Mouse (Mus musculus) liver, embryonic 12.5 days (tissue): Measurements from ENCODE around the gene Synpo2. TPM values are rescaled to one million over a fixed set of nuclear protein-coding genes. Genes with fewer than 3 reads are reported as not detected.
A peak's percentile ranks its signal among the peaks of the same experiment; 100 is the strongest.

Source experiments
- ATAC-seq: fragments of 200-750 bp; cut with Nextera tagmentation; 2 replicates; pipeline ENCODE4 v1.8.0; 2017; ENCODE audit warnings: moderate number of reproducible peaks, mild to moderate bottlenecking, moderate library complexity
- H3K27ac ChIP-seq: fragments of 300-500 bp; sonication (generic); 2 replicates; pipeline ENCODE4 v1.5.1; 2016; ENCODE audit warnings: mild to moderate bottlenecking
- H3K27me3 ChIP-seq: fragments of 300-500 bp; sonication (generic); replicated peaks from 2 replicates; pipeline ENCODE4 v1.6.1; 2016; ENCODE audit warnings: mild to moderate bottlenecking, moderate library complexity
- H3K36me3 ChIP-seq: fragments of 300-500 bp; sonication (generic); 2 replicates; pipeline ENCODE4 v1.6.1; 2016; ENCODE audit warnings: mild to moderate bottlenecking, moderate library complexity
- H3K4me1 ChIP-seq: fragments of 300-500 bp; sonication (generic); 2 replicates; pipeline ENCODE4 v1.6.1; 2016
- H3K4me2 ChIP-seq: fragments of 300-500 bp; sonication (generic); 2 replicates; pipeline ENCODE4 v1.6.1; 2016; ENCODE audit warnings: mild to moderate bottlenecking, moderate library complexity
- H3K4me3 ChIP-seq: fragments of 300-500 bp; sonication (generic); 2 replicates; pipeline ENCODE4 v1.5.1; 2016; ENCODE audit warnings: mild to moderate bottlenecking, moderate library complexity
- H3K9ac ChIP-seq: fragments of 300-500 bp; sonication (generic); 2 replicates; pipeline ENCODE4 v1.6.1; 2016; ENCODE audit warnings: mild to moderate bottlenecking, moderate library complexity
- H3K9me3 ChIP-seq: fragments of 300-500 bp; sonication (generic); replicated peaks from 2 replicates; pipeline ENCODE4 v1.6.1; 2016; ENCODE audit warnings: mild to moderate bottlenecking, moderate library complexity
- WGBS: fragments of 180-500 bp; shearing (Covaris S2); methylation state at CpG from one replicate; pipeline ENCODE4 v1.1.7; 2016; ENCODE audit not compliant: insufficient replicate concordance; 5-methylcytosine and 5-hydroxymethylcytosine counted together
- polyA plus RNA-seq: library from polyadenylated mRNA; unstranded; fragments of >200 nt; fragmentation: Nextera tagmentation; extraction: Ambion mirVana; gene quantifications from 2 replicates; pipeline ENCODE4 v1.2.1, GENCODE M21; 2016

Gene Synpo2
- 0.89 and 0.96 TPM in 2 replicates for polyA plus RNA-seq

DNA sequence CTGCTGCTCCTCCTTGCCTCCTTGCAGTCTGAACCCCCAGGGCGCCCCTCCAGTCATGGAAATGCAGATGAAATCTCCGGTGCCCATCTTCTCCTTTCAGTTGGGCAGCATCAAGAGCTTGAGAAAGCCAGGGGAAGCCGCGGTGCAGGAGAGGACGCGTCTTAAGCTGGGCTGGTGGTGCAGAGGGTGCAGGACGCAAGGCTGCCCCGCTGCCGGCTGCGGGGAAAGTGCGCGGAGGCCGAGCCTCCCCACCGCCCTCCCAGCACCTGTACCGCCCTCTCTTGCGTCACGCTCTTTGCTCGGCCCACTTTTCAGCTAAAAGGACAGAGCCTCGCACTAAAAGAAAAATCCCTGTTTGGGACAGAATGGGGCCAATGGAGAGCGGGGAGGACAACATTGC is at the start of gene Synpo2:
TSS of gene Synpo2 (minus strand) at position 229 of the 400 bp plus-strand sequence.
- Histone ChIP-seq H3K27me3 (peaks cover 26% of the 10 kb centered on the region), H3K27ac (no peak within 1 kb of the TSS), H3K36me3 (no peaks in the 10 kb centered on the region), H3K4me1 (no peaks in the 10 kb centered on the region), H3K9me3 (no peaks in the 10 kb centered on the region), H3K4me2 (peak within 1 kb of the TSS; percentile 60), H3K4me3 (peak within 1 kb of the TSS; percentile 38), H3K9ac (0 out of 2 replicates have a peak within 1 kb of the TSS, but pooled peaks have one; percentile 31)
- no peak for ATAC-seq
- WGBS, result 2% methylated on average over 20 of the region's 20 CpGs

DNA sequence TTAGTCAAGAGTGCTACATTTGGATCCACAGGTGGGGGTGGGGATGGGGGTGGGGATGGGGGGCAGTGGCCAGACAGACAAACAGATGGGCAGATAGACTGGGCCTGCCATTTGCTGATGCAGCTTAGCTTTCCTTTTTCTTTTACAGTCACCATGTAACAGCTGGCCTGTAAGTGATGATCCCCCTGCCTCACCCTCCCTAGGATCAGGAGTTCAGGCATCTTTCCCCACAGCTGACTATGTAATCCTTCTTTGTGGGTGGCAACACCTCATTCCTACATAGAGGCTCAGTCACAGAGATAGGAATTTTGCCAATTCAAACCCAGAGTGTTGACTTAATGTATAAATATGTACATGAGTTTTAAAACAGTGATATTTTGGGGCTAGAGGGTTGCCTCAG is 49.7 kb upstream of the Synpo2 start:
- Histone ChIP-seq H3K4me3 (no peak overlapping the region), H3K4me1 (no peaks in the 10 kb centered on the region), H3K9ac (no peak overlapping the region), H3K9me3 (no peaks in the 10 kb centered on the region), H3K36me3 (peaks cover 17% of the 10 kb centered on the region), H3K27me3 (no peaks in the 10 kb centered on the region), H3K4me2 (no peak overlapping the region), H3K27ac (no peak overlapping the region)
- ATAC-seq, result no peak

DNA sequence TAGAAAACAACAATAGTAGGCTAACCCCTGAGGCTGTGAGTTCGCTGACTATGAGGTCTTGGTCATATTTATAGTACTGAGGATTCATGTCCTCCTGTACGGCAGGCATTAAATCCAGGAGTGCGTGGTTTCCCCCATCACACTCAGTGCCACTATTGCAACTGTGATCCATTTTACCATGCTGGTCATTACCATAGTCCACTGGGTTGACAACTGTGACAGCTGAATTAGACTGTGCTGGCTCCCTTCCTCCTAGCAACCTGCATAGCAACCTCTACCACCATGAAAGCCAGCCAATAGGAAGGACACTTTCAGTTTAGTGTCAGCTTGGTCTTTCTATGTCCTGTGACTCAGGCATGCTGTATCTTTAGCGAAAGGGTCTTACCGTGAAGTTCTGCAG is 48.3 kb upstream of the Synpo2 start:
- Histone ChIP-seq H3K36me3 (peaks cover 24% of the 10 kb centered on the region), H3K4me3 (no peak overlapping the region), H3K4me1 (no peaks in the 10 kb centered on the region), H3K9me3 (no peaks in the 10 kb centered on the region), H3K27ac (no peak overlapping the region), H3K27me3 (no peaks in the 10 kb centered on the region), H3K4me2 (no peak overlapping the region), H3K9ac (no peak overlapping the region)
- 75% methylated on average over 5 of the region's 5 CpGs for WGBS
- ATAC-seq, result no peak

DNA sequence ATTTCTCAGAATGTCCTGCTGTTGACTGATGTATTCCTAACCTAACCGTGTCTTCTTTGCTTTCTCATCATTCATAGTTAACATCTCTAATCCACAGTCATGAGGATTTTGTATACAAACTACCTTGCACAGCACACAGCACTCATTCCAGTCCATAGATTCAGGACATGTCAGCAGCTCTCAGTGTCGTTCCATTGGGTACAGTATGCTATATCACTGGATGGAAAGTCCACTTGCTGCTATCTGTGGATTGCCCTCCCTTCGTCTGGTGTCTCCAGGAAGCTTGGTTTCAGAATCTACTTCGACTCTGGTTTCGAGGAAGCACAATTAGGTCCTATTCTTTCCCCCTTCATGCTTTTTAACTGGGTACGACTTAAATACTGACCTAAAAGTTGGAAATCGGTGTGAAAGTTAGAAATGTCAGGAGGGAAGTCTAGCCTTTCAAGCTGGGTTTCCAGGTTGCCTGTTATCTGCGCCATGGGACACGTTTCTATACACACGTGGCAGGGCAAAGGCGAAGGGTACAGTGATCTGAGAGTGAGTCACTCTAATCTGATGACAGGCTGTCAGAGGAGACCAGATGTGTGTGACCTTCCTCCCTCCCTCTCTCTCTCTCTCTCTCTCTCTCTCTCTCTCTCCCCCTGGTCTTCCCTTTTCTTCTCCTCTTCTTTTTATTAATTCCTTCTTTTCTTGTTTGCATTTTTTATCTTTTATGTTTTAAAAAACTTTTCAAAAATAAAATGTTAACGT is 47.1 kb upstream of the Synpo2 start:
- ATAC-seq, result no peak
- Histone ChIP-seq H3K9me3 (no peaks in the 10 kb centered on the region), H3K27me3 (no peaks in the 10 kb centered on the region), H3K27ac (no peak overlapping the region), H3K4me1 (no peaks in the 10 kb centered on the region), H3K36me3 (peaks cover 30% of the 10 kb centered on the region), H3K9ac (no peak overlapping the region), H3K4me3 (no peak overlapping the region), H3K4me2 (no peak overlapping the region)
- WGBS, result 55% methylated on average over 12 of the region's 12 CpGs

DNA sequence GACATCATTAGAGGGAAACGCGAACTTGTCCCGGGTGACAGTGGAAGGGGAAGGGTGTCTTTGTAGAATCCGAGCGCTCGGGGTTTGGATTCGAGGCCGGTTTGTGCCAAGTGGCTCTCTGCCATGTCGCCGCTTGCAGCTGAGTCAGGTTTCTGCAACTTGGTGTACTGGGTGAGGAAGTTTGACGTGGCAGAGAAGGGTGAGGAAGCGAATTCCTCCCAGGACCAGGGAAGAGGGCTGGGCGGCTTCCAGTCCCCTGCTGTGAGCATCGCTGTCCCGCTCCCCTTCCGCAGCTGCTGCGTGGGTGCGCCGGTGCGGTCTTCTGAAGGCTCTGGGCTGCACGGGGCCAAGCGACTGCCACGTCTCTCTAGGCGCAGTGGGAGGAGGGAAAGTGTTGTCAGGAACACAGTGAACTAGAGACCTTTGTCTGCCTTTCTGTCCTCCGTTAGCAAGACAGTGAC is 31.8 kb upstream of the Synpo2 start:
- H3K27me3 ChIP-seq, result peaks cover 36% of the 10 kb centered on the region
- no peaks in the 10 kb centered on the region for H3K9me3 ChIP-seq
- H3K4me3 ChIP-seq, result peak overlapping the region; percentile 63
- peak overlapping the region; percentile 79 for H3K4me2 ChIP-seq
- peak overlapping the region; percentile 27; the same call in 1 of the 2 replicates for H3K27ac ChIP-seq
- no peaks in the 10 kb centered on the region for H3K4me1 ChIP-seq
- under 1% methylated on average over 25 of the region's 25 CpGs for WGBS
- H3K36me3 ChIP-seq, result peaks cover 19% of the 10 kb centered on the region
- peak overlapping the region; percentile 61 for H3K9ac ChIP-seq
- peak; percentile 41 for ATAC-seq

DNA sequence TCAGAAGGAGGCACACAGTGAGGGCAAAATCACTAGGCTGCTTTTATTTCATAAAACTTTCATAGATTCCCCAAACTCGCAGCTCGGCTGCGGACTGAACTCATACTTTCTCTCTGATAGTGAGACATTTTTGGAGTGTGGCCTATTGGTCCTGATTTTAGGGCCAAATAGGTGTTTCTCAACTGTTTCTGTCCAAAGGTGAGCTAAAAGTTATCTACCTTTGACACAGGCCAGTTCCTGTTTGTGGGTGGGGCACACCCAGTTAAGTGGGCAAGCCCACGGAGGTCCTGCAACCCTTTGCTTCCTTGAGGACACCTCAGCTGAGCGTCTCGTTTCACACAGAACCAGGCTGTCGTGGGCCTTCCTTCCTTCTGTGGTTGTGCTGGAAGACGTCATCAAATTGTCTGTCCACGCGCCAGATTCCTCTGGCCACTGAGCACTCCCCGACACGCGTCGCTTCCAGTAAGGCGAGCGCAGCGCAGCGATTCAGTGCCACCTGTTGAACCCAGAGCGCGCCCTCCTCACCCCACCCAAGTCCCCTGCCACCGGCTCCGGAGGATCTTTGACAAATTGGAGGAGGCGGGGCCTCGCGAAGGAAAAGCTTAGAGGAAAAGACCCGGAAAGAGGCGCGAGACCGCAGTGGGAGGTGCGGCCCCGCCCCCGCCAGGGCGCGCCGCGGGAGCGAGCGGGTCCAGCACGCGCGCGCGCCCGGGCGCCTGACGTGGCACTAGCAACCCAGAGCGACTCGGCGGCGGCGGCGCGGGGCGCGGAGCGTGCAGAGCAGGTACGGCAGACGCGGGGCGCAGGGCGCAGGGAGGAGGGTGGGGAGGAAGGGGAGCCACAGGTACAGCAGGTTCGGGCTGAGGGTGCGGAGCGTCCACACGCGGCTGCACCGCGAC is 31.1 kb upstream of the Synpo2 start, which contains the start of gene Sec24d:
TSS of gene Sec24d (plus strand) at position 703 of the 899 bp plus-strand sequence.
- peak within 1 kb of the TSS; percentile 79 for H3K4me2 ChIP-seq
- no peaks in the 10 kb centered on the region for H3K9me3 ChIP-seq
- whole genome bisulfite sequencing, result 3% methylated on average over 68 of the region's 68 CpGs
- peak within 1 kb of the TSS; percentile 27; the same call in 1 of the 2 replicates for H3K27ac ChIP-seq
- H3K4me3 ChIP-seq, result peak within 1 kb of the TSS; percentile 63
- peaks cover 36% of the 10 kb centered on the region for H3K27me3 ChIP-seq
- H3K36me3 ChIP-seq, result peaks cover 13% of the 10 kb centered on the region
- H3K9ac ChIP-seq, result peak within 1 kb of the TSS; percentile 61
- H3K4me1 ChIP-seq, result no peaks in the 10 kb centered on the region
- ATAC-seq, result peak; percentile 76

DNA sequence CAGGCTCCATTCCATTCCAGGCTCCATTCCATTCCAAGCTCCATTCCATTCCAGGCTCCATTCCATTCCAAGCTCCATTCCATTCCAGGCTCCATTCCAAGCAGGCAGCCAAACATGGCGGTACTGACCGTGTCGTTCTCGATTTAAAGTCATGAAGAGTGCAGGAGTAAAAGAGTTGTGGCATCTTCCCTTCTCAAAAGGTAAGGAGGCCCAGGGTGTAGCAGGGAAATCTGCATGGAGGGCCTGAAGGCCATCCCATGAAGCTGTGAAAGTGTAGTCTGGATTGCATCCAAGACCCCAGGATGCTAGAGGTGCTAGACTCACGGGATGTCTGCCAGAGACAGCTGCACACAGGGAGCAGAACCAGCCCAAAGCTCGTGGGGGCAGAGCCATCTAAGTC is 28.8 kb upstream of the Synpo2 start:
- Histone ChIP-seq H3K9me3 (no peaks in the 10 kb centered on the region), H3K27me3 (peaks cover 36% of the 10 kb centered on the region), H3K4me3 (no peak overlapping the region), H3K4me2 (no peak overlapping the region), H3K36me3 (peaks cover 2% of the 10 kb centered on the region; the same call in 1 of the 2 replicates), H3K9ac (no peak overlapping the region), H3K4me1 (no peaks in the 10 kb centered on the region), H3K27ac (no peak overlapping the region)
- 64% methylated on average over 6 of the region's 6 CpGs for WGBS
- ATAC-seq, result no peak

DNA sequence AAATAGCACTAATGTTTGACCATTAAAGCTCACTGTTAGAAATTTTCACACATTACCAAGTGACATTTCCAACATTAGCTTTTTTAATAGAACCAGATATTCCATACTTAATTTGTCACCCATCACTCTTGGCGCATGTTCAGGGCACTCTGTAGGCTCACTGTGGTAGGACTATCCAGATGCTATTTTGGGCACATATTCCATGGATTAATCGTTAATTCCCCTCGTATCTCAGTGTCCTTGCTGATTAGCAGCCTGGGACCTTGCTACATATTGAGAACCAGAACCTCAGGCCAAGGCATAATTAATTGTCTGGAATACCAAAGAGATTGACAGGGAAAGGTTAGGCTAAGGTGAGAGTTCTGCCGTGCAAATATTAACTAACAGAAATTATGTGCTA is 22.8 kb upstream of the Synpo2 start:
- WGBS, result 70% methylated on average over 4 of the region's 4 CpGs

DNA sequence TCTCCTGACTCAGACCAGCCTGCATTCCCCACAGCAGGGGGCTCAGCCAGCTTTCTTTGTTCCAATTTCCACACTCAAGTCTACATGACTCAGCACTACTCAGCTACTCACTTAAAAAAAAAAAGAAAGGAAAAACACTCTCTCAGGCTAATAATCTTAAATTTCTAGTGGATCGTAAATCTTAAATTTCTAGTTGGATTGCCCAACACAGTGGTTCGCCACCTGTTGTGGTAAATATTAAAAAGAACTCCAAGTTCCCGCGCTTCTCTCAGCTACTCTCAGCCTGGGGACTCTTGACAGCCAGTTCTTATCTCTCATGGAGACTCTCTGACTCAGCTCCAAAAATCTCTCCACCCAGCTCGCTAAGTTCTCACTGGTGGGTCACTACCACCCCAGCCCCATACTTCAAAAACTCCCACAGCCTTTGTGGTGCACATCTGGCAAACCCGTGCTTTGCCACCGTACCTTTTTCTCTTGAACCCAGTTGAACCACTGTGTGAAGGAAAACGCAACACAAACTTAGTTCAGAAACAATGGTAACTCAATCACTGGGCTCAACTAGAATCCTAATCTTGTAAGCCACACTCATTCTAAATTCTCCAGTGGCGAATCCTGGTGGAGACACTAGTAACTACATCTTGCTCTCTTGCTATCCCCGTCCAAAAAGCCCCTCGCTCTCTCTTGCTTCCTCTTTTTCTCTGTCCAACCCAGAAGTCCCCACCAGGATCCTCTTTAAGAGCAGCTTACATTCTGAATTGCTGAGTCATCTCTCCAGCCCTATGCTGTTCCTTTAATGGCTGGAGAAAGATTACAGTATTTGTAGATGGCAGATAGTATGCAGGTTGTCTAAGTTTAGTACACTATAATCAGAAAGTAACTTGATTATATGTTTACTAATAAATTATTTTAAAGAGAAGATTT is 20.5 kb upstream of the Synpo2 start:
- Histone ChIP-seq H3K9me3 (no peaks in the 10 kb centered on the region), H3K36me3 (no peaks in the 10 kb centered on the region), H3K4me3 (no peak overlapping the region), H3K27me3 (no peaks in the 10 kb centered on the region), H3K27ac (no peak overlapping the region), H3K9ac (no peak overlapping the region), H3K4me2 (peak overlapping the region; percentile 28), H3K4me1 (peaks cover 11% of the 10 kb centered on the region)
- peak; percentile 77 for ATAC-seq
- WGBS, result 39% methylated on average over 11 of the region's 11 CpGs

More for the DNA sequence above, 22.8 kb upstream of the Synpo2 start:
- no peaks in the 10 kb centered on the region for H3K27me3 ChIP-seq
- ATAC-seq, result no peak
- H3K36me3 ChIP-seq, result no peaks in the 10 kb centered on the region
- no peak overlapping the region for H3K4me2 ChIP-seq
- no peak overlapping the region for H3K27ac ChIP-seq
- H3K9me3 ChIP-seq, result no peaks in the 10 kb centered on the region
- H3K4me1 ChIP-seq, result peaks cover 11% of the 10 kb centered on the region
- no peak overlapping the region for H3K9ac ChIP-seq
- no peak overlapping the region for H3K4me3 ChIP-seq

DNA sequence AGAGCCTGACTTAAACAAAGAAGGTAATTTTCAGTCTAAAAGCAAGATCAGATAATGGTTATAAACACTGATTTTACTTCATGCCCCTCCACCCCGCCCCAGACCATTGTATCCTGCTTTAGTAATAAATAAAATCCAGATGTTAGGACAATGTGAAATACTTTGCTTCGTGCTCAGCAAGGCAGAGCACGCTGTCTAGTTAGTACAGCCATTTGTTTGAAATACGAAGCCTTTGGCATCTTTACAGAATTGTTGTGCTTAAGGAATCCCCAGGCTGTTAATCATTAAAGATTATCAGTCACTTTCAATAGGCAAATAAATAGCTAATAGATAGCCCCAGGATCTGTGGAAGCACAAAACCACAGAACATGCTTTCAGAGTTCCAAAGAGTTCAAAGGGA is 9.7 kb upstream of the Synpo2 start:
- Histone ChIP-seq H3K4me3 (no peak overlapping the region), H3K36me3 (no peaks in the 10 kb centered on the region), H3K4me1 (no peaks in the 10 kb centered on the region), H3K9me3 (no peaks in the 10 kb centered on the region), H3K4me2 (no peak overlapping the region), H3K27me3 (no peaks in the 10 kb centered on the region), H3K9ac (no peak overlapping the region), H3K27ac (no peak overlapping the region)
- 56% methylated on average over 4 of the region's 4 CpGs for WGBS
- ATAC-seq, result no peak

DNA sequence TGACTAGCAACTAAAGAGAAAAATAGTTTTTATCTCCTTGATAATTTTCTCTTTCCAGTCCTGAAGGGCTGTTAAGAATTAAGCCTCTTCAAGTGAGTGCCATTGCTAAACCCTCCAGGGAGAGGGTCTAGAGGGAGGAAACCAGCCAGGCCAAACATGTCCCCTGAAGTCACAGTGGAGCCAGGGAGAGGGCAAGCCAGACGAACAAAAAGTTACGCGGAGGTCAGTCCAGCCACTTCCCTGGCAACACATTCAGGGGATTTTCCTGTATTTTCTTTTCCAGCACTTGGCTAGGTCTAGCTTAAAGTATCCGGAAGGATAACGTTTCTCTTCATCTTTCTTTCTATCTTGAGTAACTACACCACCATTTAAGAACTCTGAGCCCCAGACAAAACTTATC is 8.4 kb upstream of the Synpo2 start:
- no peak overlapping the region for H3K9ac ChIP-seq
- no peak overlapping the region for H3K4me2 ChIP-seq
- WGBS, result 61% methylated on average over 5 of the region's 5 CpGs
- no peak overlapping the region for H3K4me3 ChIP-seq
- H3K9me3 ChIP-seq, result no peaks in the 10 kb centered on the region
- H3K36me3 ChIP-seq, result no peaks in the 10 kb centered on the region
- H3K27ac ChIP-seq, result no peak overlapping the region
- no peaks in the 10 kb centered on the region for H3K4me1 ChIP-seq
- H3K27me3 ChIP-seq, result no peaks in the 10 kb centered on the region
- ATAC-seq, result no peak
